Mouse (Mus musculus) retina, embryonic 14.5 days (tissue): Measurements from ENCODE around the gene Izumo4.

Experiments used
- DNase-seq: peaks from one replicate; pipeline ENCODE4 v3.0.0-alpha.2; 2015; ENCODE audit warnings: low spot score

Izumo4 gene

DNA sequence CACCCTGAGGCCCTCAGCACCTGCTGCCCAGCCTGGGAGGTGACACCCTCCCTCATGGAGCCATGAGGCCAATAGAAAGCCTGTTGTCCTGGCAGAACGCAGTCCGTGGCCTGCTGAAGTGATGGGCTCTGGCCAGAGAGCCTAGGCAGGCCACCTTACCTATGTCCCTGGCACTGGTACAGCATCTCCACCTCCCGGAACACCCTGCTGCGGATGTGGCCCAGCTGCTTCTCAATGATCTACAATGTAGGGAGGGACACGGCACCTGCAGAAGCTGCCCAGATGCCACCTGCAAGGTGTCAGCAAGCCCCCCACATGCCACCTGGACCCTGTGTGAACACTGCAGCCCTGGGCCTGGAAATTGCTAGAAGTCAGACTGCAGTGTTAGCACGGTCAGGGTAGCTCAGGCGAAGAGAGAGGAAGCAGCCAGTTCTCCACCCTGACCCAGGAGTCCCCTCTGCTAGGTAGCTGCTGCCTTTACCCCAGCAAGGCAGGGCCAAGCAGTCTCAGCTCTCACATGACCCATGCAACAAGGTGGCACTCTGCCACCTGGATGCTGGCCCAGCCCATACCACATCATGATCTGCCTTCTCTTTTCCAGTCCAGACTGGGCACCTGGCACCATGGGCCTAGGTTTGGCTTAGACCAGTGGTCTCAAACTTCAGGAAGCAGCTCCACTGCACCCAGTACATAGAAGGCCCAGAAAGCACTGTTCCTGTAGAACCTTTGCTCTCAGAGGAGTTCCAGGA, 32.1 kb upstream of the Izumo4 start:
- no peak for DNase-seq

- DNase-seq, result no peak
Observed at GRCm38 (mm10) chr10:80670531-80670930, 31.5 kb upstream of the Izumo4 start.

DNA sequence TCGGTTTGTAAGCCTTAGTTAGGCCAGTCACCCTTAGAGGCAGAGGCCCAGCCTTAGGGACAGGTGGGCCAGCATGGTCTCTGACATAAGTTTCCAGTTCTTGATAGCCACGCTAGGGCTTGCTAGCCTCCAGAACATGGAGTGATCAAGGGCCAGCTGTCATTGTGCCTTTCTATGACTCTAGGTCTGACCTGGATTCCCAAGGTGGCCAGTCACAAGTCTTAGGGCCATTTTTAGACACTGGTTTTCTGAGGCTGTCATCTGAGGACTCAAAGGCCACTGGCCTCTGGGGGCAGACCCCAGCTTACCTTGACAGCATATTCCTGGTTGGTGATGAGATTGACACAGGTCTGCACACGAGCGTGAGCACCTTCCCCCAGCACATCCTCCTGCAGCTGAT, 30.7 kb upstream of the Izumo4 start:
- no peak for DNase-seq

DNA sequence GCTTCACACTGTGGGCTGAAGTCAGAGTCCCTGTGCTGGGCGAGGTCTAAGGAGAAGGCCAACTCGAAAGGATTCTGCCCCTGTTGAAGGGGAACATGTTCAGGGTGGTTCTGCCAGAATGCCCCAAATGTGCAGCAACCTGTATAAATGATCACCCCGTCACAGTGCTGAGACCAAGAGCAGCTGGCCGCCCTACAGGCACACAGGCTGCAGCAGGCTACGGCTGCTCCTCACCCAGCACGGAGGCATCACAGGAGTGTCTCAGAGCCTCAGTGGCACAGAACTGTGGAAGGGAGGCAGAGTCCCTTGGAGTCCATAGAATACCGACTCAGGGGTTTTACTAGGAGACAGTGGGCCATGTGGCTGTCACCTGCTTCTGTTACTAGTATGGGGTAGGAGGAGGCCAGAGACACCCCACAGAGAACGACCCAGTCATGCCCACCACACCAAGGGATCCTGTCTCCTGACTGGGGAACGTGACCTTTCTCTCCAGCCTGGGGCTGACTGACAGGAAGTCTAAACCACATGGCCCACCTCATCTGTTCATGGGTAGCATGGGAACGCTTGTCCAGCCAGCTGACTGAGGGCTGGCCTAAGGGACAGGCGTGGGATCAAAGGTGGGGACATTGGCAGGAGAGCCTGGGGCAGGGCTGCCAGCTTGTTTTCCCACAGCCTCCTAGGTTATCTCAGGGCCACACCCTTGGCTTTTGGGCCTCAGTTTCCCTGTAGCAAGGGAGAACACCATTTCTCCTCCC, 29.9 kb upstream of the Izumo4 start:
- DNase-seq, result no peak

- DNase-seq, result no peak
Observed at GRCm38 (mm10) chr10:80673690-80674089, 28.3 kb upstream of the Izumo4 start.

GRCm38 (mm10) chr10:80674161-80674711, 27.7 kb upstream of the Izumo4 start:
- DNase-seq, result no peak

DNA sequence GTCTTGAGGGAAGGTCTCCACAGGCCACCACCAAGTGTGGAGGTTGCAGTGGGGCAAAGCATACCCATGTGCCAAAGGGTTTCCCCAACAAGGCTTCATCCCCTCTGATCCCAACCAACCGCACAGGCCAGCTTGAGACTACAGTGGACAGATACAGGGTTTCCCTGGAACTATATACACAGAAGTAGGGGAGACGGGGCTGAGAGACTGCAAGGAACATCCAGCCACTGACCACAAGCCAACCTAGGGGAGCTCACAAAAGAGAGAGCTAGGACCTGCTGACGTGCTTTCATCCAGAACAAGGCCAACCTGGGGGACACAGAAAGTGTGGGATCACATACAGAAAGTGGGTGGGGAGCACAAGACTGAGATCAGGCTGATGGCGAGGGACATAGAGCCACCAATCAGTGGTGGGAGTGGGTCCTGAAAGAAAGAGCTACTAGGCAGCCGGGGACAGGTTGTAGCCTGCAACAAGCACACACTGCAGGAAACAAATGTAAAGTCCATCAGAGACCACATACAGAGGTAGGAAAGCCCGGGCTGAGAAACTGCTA, 27.1 kb upstream of the Izumo4 start:
- DNase-seq, result no peak

DNA sequence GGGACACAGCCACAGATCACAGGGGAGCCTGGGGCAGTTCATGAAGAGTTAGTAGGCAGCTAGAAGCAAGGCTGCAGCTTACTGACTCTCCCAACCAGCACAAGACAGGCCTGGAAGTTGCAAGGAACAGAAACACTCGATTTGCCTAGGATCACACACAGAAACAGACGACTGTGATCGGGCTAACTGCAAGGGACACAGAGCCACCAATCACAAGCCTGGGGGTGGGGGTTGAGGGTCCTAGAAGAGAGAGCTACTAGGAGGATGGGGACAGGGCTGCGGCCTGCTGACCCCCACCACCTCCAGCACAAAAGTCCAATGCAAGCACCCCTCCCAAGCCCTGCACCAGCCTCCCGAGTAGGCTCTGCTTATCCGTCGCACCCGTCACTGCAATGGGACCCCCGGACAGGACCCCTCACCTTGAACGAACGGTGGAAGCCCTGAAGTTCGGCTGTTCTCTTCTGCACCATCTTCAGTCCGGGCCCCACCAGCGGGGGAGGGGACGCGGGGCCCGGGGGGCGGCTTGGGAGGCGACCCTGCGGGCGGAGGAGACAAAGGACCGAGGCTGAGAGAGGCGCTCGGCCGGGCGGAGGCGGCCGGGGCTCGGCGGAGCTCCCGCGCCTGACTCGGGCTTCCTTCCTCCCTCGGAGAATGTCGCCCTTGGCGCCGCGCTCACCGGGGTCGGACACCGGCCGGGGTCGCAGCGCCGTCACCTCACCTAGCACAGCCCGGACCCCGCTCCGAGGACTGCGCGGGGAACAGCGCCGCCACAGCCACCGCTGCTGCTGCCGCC, 26.4 kb upstream of the Izumo4 start:
- DNase-seq, result no peak

GRCm38 (mm10) chr10:80676198-80676928, 25.6 kb upstream of the Izumo4 start:
- DNase-seq, result peak; percentile 99

DNA sequence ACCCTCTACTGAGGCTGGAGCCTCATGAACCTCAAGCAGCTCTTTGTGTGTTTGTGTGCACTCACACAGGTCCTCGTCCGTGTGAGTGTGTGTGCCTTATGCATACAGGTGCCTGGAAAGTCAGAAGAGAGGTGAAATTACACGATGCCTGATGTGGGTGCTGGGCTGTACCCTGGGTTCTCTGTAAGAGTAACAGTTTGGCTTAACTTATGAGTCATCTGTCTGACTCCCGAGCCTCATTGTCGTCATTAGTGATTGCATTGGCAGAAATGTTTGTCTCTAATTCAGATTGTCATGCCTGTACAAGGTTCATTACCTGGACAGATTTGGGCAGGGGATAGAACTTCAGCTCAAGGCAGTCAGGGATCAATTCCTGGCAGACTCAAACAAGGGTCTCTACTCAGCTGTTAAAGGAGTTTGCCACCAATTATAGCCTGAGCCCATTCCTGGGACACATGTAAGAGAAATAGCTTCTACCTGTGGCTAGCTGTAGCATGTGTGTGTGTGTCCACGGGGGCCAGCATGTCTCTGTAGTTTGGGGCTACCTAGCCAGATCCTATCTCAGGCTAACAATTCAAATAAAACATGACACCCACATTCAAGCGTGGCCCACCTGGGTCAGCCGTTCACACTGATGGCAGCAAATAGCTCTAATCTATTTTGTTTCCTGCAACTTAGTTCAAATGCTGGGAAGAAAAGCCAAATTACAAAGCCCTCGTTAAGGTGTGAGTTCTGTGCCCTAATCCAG, 24.7 kb upstream of the Izumo4 start:
- DNase-seq, result no peak

DNA sequence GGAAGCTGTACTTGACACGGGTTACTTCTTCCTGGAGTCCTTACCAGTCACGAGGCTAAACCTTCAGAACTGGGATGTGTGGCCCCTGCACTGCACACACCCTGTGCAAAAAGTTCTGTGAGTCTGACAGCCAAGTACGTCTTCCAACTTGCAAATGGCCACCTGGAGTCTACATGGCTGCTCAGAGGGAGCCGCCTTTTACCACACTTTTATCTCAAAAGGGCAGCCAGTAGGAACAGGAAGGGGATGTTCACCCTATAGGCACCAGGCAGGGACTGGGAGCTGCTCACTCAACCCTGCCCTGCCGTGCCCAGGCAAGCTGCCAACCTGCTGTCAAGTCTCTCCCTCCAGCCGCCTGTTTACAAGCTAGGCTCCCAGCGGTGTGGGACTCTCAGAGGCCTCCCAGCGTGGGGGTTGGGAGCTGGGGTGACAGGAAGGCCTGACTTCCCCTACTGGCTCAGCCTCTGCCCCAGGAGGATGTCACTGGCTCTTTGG, 24.0 kb upstream of the Izumo4 start, which contains the start of gene Mknk2:
Gene Mknk2, minus strand, starts transcription at position 171 of the 495 bp plus-strand sequence.
- DNase-seq, result no peak

GRCm38 (mm10) chr10:80678601-80679377, 23.2 kb upstream of the Izumo4 start:
- DNase-seq, result no peak

DNA sequence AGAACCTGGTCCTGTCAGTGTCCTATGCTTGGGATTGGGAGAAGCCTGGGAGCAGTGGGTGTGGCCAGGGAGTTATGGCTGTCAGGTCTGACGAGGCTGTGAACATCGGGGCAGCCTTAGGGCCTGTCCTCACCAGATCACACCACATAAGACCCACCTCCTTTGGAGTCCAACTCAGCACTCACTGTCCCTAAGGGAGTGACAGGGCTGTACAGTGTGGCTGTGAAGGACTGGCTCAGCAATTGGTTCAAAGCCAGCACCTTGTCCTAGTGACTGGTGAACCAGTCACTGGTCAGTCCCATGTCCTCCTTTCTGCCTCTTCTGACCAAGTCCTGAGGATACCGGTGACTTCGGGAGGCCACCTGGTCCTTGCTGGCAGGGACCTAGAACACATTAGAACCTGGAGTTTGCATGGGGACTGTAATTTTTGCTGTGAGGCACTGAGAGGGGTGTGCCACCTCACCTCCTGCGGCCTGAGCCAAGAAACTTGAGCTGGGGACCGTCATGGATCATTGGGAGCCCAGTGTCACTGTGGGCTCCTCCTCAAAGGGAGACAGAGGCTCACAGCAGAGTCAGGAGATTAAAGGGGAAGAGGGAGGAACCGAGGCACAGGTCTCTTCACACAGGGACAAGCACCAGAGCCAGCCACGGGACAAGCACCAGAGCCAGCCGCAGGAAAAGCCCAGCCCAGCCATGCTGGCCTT, 22.3 kb upstream of the Izumo4 start:
- no peak for DNase-seq

DNA sequence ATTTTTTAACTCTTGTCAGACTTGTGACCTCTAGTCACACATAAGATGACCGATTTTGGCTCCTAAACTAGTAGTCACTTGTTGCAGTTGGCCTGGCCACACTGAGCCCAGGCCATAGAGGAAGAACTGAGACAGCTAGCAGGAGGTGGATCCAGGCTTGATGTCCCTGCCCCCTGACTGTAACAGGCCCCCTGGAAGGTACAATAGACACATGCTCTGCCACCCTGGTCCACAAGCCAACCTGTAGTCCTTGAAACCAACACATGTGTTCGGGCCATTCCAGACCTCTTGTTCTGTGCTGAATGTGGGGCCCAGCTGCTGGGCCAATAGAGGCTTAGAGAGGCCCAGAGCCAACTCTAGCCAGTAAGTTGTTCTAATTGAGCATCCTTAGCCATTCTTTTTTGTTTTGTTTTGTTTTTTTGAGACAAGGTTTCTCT, 21.7 kb upstream of the Izumo4 start:
- DNase-seq, result no peak

- no peak for DNase-seq
Observed at GRCm38 (mm10) chr10:80682003-80682402, 20.0 kb upstream of the Izumo4 start.

GRCm38 (mm10) chr10:80683647-80684046, 18.3 kb upstream of the Izumo4 start:
- no peak for DNase-seq

DNA sequence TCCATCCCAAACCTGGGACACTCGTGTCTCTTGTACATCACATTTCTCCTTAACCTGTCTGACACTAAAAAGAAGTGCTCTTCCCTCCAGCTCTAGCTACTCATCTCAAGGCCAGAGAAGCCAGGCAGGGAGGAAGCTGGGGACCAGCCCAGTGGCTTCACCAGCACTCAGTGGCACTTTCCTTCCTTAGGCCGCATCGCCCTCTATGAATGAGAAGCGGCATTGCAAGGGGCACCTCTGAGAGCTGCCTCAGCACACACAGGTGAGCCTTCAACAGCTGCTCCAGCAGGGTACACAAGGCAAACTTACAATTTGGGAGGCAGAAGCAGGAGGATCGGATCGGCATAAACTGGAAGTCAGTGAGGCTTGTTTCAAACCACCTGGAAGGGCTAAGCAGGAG, 17.8 kb upstream of the Izumo4 start:
- peak; percentile 69 for DNase-seq

- DNase-seq, result no peak
Observed at GRCm38 (mm10) chr10:80684984-80685383, 17.0 kb upstream of the Izumo4 start.

- DNase-seq, result no peak
Observed at GRCm38 (mm10) chr10:80686617-80687016, 15.4 kb upstream of the Izumo4 start.
